Mouse (Mus musculus) myocyte (in vitro differentiated cells): ENCODE results near the gene Tor3a. TPM values are rescaled to one million over a fixed set of nuclear protein-coding genes. Genes with fewer than 3 reads are reported as not detected.

Experiments
- H3K27me3 ChIP-seq: one replicate; pipeline ENCODE4 v1.6.1; 2011; ENCODE audit not compliant: control insufficient read depth, insufficient read depth, insufficient read length
- H3K36me3 ChIP-seq: one replicate; pipeline ENCODE4 v1.6.1; 2011; ENCODE audit not compliant: control insufficient read depth, insufficient read depth
- H3K4me2 ChIP-seq: one replicate; pipeline ENCODE4 v1.6.1; 2011; ENCODE audit warnings: low read depth, control low read depth
- H3K4me3 ChIP-seq: one replicate; pipeline ENCODE4 v1.5.1; 2011; ENCODE audit warnings: mild to moderate bottlenecking, control low read depth, moderate library complexity
- H3K79me2 ChIP-seq: one replicate; pipeline ENCODE4 v1.6.1; 2011; ENCODE audit not compliant: control insufficient read depth, insufficient read depth
- H3ac ChIP-seq: one replicate; pipeline ENCODE4 v1.6.1; 2011; ENCODE audit not compliant: control insufficient read depth, insufficient read length
- CEBPB ChIP-seq: IDR thresholded peaks from 2 replicates; pipeline ENCODE4 v1.6.1; 2011; ENCODE audit warnings: mild to moderate bottlenecking, moderate library complexity; ENCODE audit not compliant: poor library complexity, insufficient read depth, severe bottlenecking
- E2F4 ChIP-seq: IDR thresholded peaks from one replicate; pipeline ENCODE4 v1.6.1; 2011; ENCODE audit warnings: mild to moderate bottlenecking, control low read depth, moderate library complexity; ENCODE audit not compliant: insufficient read depth
- MAX ChIP-seq: IDR thresholded peaks from one replicate; pipeline ENCODE4 v1.6.1; 2011; ENCODE audit warnings: low read depth, mild to moderate bottlenecking, control low read depth
- MYOD1 ChIP-seq, 3 experiments: IDR thresholded peaks; one replicate each; pipeline ENCODE4 v1.6.1; 2011; ENCODE audit warnings: control low read depth in 2 of 3, low read depth in 2 of 3, mild to moderate bottlenecking in 2 of 3, moderate library complexity in 1 of 3; ENCODE audit not compliant: insufficient read length in 2 of 3, control insufficient read depth in 1 of 3
- MYOG ChIP-seq, 3 experiments: IDR thresholded peaks; one replicate each; pipeline ENCODE4 v1.6.1; 2011; ENCODE audit warnings: control low read depth in 2 of 3, low read depth in 2 of 3, mild to moderate bottlenecking in 2 of 3; ENCODE audit not compliant: insufficient read length in 2 of 3, control insufficient read depth in 1 of 3, insufficient read depth in 1 of 3
- POLR2A ChIP-seq: IDR thresholded peaks from one replicate; pipeline ENCODE4 v1.6.1; 2011; ENCODE audit warnings: low read depth, mild to moderate bottlenecking, control low read depth, moderate library complexity; ENCODE audit not compliant: insufficient read length
- POLR2AphosphoS2 ChIP-seq: IDR thresholded peaks from one replicate; pipeline ENCODE4 v1.6.1; 2011; ENCODE audit warnings: low read depth, control low read depth; ENCODE audit not compliant: insufficient read length
- REST ChIP-seq: IDR thresholded peaks from one replicate; pipeline ENCODE4 v1.6.1; 2011; ENCODE audit warnings: mild to moderate bottlenecking, control low read depth, moderate library complexity; ENCODE audit not compliant: insufficient read depth, insufficient read length
- SRF ChIP-seq: IDR thresholded peaks from one replicate; pipeline ENCODE4 v1.6.1; 2011; ENCODE audit warnings: low read depth; ENCODE audit not compliant: control insufficient read depth, insufficient read length
- TCF12 ChIP-seq: IDR thresholded peaks from one replicate; pipeline ENCODE4 v1.6.1; 2011; ENCODE audit warnings: mild to moderate bottlenecking, control low read depth; ENCODE audit not compliant: poor library complexity, insufficient read depth, severe bottlenecking
- TCF3 ChIP-seq: IDR thresholded peaks from one replicate; pipeline ENCODE4 v1.6.1; 2011; ENCODE audit warnings: low read depth, control low read depth; ENCODE audit not compliant: insufficient read length
- USF1 ChIP-seq: IDR thresholded peaks from one replicate; pipeline ENCODE4 v1.6.1; 2011; ENCODE audit warnings: low read depth, mild to moderate bottlenecking, control low read depth, moderate library complexity
- polyA plus RNA-seq: library from polyadenylated mRNA; unstranded; fragments of >200 nt; fragmentation: generic; extraction: Trizol; gene quantifications from one replicate; pipeline ENCODE4 v1.2.1, GENCODE M21; 2012; ENCODE audit warnings: missing spikeins

Tor3a gene
- polyA plus RNA-seq, 1 experiment, result 45.9 TPM

- Histone ChIP-seq H3K79me2 (no peaks in the 10 kb centered on the region), H3K4me2 (no peak overlapping the region), H3K36me3 (peaks cover 48% of the 10 kb centered on the region), H3K27me3 (no peaks in the 10 kb centered on the region), H3ac (no peak overlapping the region), H3K4me3 (no peak overlapping the region)
- TF ChIP-seq SRF (no peak), TCF3 (no peak), CEBPB (no peak), POLR2A (no peak), MYOD1 (IDR thresholded peaks at IDR 0.05; ENCODE audit: control insufficient read depth in 1 of 3, insufficient read length in 2 of 3, low read depth in 2 of 3) (no peak)
These were observed 29.2 kb downstream of the Tor3a start for GRCm38 (mm10) chr1:156644780-156645523.

DNA sequence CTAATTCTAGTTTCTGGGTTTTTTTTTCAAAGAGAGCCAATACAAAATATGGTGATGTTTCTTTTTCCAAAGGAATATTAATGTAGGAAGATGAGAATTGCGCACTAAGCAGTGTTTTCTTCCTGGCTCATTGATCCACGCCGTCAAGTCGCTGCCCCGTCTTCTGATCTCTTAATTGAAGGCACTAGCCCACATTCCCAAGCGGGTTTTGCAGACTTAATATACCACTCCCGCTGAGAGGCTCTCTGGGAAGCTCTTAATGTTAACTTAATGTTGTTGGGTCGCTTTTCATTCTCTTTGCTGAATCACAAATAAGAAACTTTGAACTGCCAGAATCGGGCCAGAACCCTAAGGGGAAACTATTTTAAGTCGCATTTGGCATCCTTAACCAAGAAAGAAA is 30.1 kb downstream of the Tor3a start:
- H3ac ChIP-seq, result no peak overlapping the region
- no peak for TF ChIP-seq MAX
- TF ChIP-seq POLR2A, result no peak
- TF ChIP-seq E2F4, result no peak
- no peak for TF ChIP-seq TCF3
- TF ChIP-seq TCF12, result no peak
- TF ChIP-seq SRF, result no peak
- TF ChIP-seq POLR2AphosphoS2, result no peak
- H3K4me3 ChIP-seq, result no peak overlapping the region
- peaks cover 46% of the 10 kb centered on the region for H3K36me3 ChIP-seq
- H3K27me3 ChIP-seq, result no peaks in the 10 kb centered on the region
- no peaks in the 10 kb centered on the region for H3K79me2 ChIP-seq
- no peak overlapping the region for H3K4me2 ChIP-seq

DNA sequence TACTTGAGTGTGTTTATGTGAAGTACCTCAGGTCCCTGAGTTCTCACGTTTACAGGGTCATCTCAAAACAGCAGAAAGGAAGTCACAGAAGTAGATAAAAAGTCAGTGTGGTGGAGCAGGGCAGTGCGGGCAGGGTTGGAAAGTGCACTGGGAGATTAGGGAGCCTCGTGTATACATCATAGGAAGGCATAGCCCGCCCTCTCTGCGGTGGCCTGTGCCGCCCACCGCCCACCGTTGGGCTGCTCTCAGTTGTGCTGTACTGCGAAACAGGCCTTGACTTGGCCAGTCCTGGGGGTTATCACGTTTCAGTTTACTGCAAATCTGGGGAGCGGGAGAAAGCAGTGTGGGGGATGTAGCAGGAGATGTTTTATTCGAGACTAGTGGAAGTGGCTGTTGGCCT is 31.3 kb downstream of the Tor3a start:
- H3K36me3 ChIP-seq, result peaks cover 45% of the 10 kb centered on the region
- H3ac ChIP-seq, result no peak overlapping the region
- H3K4me2 ChIP-seq, result no peak overlapping the region

GRCm38 (mm10) chr1:156641808-156642207 is 32.3 kb downstream of the Tor3a start:
- Histone ChIP-seq H3K27me3 (no peaks in the 10 kb centered on the region), H3K36me3 (peaks cover 47% of the 10 kb centered on the region), H3K4me3 (no peak overlapping the region), H3ac (no peak overlapping the region), H3K4me2 (no peak overlapping the region), H3K79me2 (no peaks in the 10 kb centered on the region)
- TF ChIP-seq SRF (no peak), TCF12 (no peak), POLR2A (no peak), MYOG (IDR thresholded peaks at IDR 0.05; ENCODE audit: control insufficient read depth in 1 of 3, insufficient read depth in 1 of 3, insufficient read length in 2 of 3, low read depth in 2 of 3) (no peak), E2F4 (no peak), POLR2AphosphoS2 (no peak), MYOD1 (IDR thresholded peaks at IDR 0.05; ENCODE audit: control insufficient read depth in 1 of 3, insufficient read length in 2 of 3, low read depth in 2 of 3) (no peak), TCF3 (no peak)

More for the DNA sequence above, 31.3 kb downstream of the Tor3a start:
- Histone ChIP-seq H3K27me3 (no peaks in the 10 kb centered on the region), H3K4me3 (no peak overlapping the region), H3K79me2 (no peaks in the 10 kb centered on the region)
- TF ChIP-seq E2F4 (no peak), POLR2AphosphoS2 (peak; percentile 21)

- TF ChIP-seq POLR2AphosphoS2 (no peak), POLR2A (no peak), E2F4 (no peak), MYOD1 (IDR thresholded peaks at IDR 0.05; ENCODE audit: control insufficient read depth in 1 of 3, insufficient read length in 2 of 3, low read depth in 2 of 3) (no peak)
- H3K4me3 ChIP-seq, result no peak overlapping the region
These were observed 33.6 kb downstream of the Tor3a start for GRCm38 (mm10) chr1:156640577-156640976.

GRCm38 (mm10) chr1:156639455-156639854 is 34.7 kb downstream of the Tor3a start:
- Histone ChIP-seq H3K4me3 (no peak overlapping the region), H3K4me2 (peak overlapping the region; percentile 35), H3K36me3 (peaks cover 49% of the 10 kb centered on the region)

More at GRCm38 (mm10) chr1:156640577-156640976, 33.6 kb downstream of the Tor3a start:
- H3ac ChIP-seq, result no peak overlapping the region
- H3K36me3 ChIP-seq, result peaks cover 47% of the 10 kb centered on the region
- H3K4me2 ChIP-seq, result no peak overlapping the region
- H3K79me2 ChIP-seq, result peaks cover 2% of the 10 kb centered on the region
- H3K27me3 ChIP-seq, result no peaks in the 10 kb centered on the region

More at GRCm38 (mm10) chr1:156639455-156639854, 34.7 kb downstream of the Tor3a start:
- H3K79me2 ChIP-seq, result peaks cover 2% of the 10 kb centered on the region
- TF ChIP-seq SRF (no peak), REST (no peak), TCF3 (no peak), POLR2A (no peak), POLR2AphosphoS2 (no peak), MAX (no peak), USF1 (no peak), MYOD1 (IDR thresholded peaks at IDR 0.05; ENCODE audit: control insufficient read depth in 1 of 3, insufficient read length in 2 of 3, low read depth in 2 of 3) (no peak), E2F4 (no peak), MYOG (IDR thresholded peaks at IDR 0.05; ENCODE audit: control insufficient read depth in 1 of 3, insufficient read depth in 1 of 3, insufficient read length in 2 of 3, low read depth in 2 of 3) (no peak), TCF12 (no peak), CEBPB (no peak)
- no peak overlapping the region for H3ac ChIP-seq
- no peaks in the 10 kb centered on the region for H3K27me3 ChIP-seq
